Mouse (Mus musculus): ENCODE data around the gene Trim14.

DNA sequence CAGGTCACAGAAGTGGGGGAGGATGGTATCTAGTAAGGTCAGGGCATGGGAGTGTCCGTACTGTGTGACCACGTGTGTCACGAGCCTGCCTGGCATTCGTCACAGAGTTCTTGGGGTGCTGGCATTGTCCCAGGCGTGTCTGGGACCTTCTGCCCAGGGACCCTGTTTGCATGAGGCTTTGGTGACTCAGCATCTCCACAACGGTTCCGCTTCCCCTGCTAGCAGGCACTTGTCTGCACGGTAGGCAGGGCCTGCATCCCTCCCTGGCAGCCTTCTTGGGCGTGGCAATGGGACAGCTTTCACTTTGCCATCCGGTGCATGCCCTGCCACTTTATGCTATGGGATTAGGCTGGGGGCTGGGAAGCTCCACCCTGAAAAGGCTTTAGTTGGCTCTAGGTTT lies 27.9 kb upstream of the Trim14 start:
- TF ChIP-seq CTCF (IDR thresholded peaks at IDR 0.05; ENCODE audit: low read depth) (no peak), EP300 (optimal IDR thresholded peaks at IDR 0.05) (no peak)
